Mouse (Mus musculus) cerebellum, postnatal 14 days (tissue): Measurements from ENCODE around the gene Orai1.
"Not testable (repeated sequence)": the region's sequence is repeated elsewhere in the genome, so short reads cannot be mapped to it uniquely, and the experiment has no call there.

Experiments used
- DNase-seq, 2 experiments: peaks; one replicate each; pipeline ENCODE4 v3.0.0; 2021; ENCODE audit warnings: mixed read lengths in 2 of 2

Orai1 gene

DNA sequence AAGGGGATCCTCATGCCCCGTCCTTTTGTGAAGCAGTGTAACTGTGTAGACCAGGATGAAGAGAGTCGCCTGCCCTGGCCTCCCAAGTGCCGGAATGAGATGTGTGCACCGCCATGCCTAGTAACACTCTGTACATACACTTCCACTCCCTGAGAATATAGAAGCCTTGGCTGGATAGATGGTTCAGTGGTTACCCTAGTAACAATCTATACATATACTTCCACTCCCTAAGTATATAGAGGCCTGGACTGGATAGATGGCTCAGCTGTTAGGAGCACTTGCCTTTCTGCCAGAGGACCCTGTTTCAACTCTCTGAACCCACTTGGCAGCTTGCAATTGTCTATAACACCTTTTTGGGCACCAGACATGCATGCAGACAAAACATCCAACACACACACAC is 20.2 kb downstream of the Orai1 start:
- DNase-seq, result no peak

DNA sequence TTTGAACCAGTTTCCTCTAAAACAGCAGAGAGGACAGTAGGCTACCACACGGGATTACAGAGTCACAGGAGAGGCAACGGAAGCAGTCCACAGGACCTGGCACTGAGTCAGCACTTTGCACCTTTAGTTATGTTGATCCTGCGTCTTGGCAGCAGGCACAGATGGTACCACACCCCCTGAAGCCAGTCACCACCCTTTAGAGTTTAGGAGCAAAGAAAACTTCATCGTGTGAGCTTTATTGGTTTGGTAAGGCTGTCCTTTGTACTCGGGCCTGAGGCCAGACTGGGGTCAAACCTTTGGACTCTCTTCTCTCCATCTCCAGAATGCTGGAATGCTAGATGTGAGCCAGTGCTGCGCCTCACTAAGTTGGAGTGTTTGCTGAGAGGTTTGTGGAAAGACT is 20.7 kb downstream of the Orai1 start:
- peak; percentile 60 to 67 for DNase-seq

DNA sequence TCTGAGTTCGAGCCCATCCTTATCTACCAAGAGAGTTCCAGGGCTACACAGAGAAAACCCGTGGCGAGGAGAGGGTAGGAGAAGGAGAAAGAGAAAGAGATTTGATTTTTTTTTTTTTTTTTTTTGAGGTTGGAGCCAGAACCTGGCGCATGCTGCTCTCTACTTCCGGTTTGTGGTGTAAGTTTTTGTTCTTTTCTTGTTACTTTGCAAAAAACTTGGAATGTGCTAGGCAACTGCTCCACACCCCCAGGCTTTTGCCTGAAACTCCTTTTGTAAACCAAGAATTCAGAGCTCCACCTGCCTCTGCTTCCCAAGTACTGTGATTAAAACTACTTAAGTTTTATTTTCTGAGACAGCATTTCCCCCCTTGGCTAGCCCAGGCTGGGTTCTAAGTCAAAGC is 23.2 kb downstream of the Orai1 start:
- DNase-seq, result no peak

DNA sequence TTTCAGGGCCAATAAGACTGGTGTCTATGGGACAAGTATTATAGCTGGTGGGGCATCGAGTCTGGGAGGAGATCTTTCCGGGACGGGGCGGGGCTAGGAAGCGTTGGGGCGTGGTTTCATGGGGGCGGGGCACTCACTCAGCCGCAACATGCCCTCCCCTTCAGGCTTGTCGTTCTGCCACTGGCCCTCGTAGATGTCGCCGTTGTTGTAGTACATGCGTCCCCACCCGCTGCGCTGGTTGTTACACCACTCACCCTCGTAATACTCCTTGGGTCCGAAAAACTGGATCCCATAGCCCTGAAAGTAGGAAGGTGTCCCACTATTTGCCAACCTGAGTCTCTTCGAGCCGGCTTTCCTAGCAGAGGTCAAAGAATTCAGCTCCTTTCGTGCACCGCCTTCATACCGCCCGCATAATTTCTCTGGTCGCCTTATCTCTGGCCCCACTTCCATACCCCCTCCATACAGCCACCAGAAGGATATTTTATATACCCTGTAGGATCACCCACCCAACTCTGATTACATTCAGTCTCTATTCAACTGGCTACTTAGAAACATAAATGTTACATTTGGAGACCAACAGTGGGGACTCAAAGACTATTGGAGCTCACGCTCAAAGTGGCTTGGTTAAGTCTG is 24.4 kb downstream of the Orai1 start:
- DNase-seq, result peak in 1 of 2 experiments; percentile 47

DNA sequence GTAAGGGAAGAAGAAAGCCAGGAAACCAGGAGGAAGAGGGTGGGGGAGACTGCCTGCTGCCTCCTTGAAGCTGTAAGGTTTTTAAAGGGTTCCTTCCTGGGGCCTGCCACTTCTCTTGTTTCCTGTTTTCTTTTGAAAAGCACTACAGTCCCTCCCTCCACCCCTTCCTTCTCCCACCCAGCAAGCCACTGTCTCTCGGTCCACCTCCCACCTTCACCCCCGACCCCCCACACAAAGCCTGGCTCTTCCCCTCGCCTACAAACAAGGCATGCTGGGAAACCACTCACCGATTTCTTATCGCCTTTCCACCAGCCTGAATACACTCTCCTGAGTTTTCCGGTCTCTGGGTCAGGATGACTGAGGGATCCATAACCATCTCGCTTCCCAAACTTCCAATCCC is 25.9 kb downstream of the Orai1 start:
- no peak for DNase-seq

DNA sequence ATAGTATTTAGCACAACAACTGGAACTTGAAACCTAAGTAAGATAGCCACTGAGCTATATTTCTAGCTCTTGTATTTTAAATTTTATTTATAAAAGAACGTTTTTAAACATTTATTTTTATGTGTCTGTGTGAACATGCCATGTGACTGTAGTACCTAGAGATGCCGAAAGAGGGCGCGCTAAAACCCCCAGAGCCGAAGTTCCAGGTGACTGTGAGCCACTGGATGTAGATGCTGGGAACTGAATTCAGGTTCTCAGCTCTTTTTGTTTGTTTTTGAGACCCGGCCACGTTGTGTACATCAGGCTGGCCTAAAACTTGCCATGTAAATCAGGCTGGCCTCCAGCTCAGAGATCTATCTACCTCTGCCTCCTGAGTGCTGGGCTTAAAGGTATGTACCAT is 29.0 kb downstream of the Orai1 start:
- DNase-seq, result peak in 1 of 2 experiments; percentile 59

DNA sequence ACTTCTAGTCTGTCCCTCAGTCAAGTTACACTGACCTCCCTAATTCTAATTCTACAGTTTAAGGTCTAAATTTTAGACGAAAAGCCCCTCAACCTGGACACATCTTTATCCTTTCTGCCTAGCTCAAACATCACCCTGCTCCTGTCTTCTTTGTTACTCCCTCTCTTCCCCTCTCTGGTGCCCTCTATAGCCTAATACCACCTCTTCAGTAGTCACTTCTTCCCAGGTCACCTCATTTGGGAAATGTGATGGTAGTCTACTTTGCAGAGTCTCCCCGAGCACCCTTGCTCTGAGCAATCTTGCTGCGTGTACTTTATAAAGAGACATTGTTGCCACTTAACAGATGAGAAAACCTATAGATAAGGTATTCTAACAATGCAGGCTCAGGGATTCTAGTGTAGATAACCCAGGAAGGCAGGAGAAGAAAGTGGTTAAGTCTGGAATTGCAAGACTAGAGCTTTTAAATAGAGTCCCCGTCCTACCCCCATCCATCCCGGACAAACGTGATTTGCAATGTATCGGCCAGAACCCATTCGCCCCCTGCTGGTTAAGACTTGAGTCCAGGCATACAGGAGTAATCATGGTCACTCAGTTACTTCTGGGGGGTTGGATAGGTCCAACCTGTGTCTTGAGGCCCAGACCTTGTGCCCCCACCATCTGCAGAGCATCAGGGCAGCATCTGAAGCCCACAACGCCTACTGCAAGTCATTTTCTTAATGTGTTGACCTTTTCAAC is 30.9 kb downstream of the Orai1 start:
- DNase-seq, result peak; percentile 55 to 71

DNA sequence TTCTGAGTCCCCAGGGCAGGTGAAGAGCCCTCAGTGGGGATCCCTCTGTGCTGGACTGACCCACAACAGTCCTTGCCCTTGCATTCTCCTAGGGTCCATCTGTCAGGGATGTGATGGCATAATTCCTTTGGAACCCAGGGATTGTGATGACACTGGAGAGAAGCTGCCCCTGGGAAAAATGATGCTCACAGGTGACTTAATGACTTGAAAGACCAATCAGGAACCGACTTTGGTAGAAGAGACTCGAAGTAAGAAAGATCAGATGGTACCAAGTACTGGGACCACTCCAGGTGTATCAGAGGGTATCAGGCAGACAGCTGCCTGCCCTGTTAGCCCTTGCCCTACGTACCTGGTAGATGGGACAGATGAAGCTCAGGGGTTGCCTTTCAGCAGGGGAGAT is 32.0 kb downstream of the Orai1 start, which contains the start of gene Morn3:
TSS of gene Morn3 (minus strand) at position 101 of the 400 bp plus-strand sequence.
- DNase-seq, result no peak

DNA sequence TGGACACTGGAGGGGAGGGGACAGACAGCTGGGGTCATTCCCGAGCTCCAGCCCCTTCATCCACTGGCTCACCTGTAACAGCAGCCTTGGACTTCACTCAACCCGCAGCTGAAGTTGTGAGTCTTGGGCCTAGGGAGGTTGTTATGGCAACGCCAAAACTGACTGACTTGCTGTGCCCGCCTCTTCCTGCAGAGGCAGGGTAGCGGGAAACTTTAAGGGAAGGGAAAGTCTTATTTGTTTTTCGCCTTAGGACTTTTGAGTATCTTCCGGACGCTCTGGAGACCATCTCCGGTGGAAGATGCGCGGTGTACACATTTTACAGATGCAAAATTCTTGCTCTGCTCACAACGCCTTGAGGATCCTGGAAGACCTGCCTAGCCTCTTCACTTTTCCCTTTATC is 34.4 kb downstream of the Orai1 start:
- DNase-seq, result no peak

DNA sequence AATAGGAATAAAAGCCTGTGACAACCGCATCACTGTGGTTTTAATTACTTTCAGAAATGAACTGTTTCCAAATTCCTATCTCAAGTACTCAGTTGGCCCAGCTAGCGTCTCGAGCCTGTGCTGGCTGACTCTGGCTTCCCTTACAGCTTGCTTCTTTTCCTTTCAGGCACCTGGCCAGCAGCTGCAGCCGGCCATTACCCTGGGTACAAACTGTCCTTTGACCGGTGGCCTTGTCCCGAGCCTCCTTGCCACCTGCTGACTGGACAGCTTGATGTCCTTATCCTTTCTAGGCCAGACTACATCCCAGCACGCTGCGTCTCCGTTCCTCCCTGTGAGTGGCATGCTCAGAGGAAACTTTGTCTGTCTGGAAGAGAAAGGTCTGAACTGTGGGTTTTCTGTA is 36.0 kb downstream of the Orai1 start:
- peak in 1 of 2 experiments; percentile 41 for DNase-seq

DNA sequence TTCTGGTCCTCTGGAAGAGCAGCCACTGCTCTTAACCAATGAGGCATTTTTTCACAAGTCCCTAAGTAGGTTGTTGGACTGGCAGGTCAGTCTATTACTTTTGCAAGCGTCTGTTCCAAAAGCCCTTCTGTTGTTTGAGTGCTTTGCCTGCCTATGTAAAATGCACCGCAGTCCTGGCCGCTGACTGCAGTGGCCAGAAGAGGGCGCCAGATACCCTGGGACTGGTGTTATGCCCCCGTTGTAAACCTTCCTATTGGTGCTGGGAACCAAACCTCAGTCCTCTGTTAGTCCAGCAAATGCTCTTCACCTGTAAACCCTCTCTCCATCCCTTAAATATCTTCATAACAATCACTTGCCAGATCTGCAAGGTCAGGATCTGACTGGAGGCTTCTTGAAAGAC is 36.9 kb downstream of the Orai1 start:
- DNase-seq, result no peak

DNA sequence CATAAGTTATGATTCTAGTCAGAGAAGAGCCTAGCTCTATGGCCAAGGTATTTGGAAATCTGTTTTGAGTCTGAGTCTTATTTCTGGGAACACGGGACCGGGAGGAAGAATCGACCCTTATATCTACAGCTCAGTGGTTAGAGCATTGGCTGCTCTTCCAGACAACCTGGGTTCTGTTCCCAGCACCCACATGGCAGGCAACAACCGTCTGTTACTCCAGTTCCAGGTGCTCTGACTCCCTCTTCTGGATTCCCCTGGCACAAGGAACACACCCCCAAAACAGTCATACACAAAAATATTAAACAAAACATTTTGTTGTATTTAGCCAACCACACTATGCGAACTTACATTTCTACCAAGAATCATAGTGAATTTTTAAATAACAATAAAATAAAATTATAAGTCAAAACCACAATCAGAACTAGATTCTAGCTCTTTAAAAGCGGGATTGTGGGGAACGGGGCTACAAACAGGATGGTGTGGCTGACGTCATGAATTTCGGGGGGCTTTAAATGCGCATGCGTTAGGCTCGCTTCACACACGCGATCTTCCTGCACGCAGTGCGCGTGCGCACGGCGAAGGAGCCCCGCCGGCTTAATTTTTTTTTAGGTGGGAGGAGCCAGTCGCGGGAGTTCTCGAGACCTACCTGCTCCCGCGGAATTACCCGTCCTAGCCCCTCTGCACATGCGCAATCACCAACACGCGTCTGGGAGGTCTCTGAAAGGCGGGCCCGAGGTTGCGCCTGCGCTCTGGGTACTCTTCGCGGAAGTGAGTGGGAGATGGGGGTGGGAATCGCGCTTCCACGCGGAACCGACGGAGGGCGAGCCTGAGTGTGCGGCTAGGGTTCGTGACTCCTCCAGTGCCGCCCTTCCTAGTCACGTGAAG is 42.7 kb downstream of the Orai1 start:
- DNase-seq, result peak; percentile 99

DNA sequence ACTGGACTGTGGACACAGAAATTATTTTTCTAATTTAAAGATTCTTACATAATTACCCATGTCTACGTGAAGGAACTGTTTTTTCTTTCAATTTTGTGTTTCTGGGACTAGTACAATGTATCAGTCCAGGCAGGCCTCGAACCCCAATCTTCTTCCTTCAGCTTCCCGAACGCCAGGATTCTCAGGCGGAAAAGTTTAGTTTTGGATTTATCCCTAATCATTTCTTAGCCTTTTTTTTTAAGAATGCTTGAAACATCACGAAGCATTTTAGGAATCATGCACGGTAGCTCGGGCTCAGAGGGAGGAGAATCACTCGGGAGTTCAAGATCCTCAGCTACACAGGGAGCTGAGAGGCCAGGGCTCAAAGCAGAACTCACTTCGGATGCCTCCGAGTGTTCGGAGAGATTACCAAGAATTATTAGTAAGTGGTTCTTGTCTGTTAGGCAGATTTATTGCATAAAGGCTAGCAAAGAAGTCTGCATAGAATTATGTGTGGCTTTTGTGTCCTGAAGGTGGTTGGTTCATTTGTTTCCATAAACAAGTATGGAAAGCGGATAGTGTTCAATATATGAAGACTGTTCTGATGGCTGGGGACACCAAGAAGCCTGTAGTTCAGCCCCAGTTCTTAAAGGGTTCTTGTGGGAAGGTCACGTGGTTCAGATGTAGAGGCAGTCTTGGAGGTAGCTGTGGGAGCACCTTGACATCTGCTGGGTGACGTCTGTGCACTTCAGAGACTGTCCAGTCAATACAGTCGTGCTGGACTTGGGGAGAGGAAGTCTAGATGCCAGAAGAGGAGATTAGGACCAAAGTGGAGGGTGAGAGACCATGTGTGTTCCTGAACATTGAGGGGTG is 43.6 kb downstream of the Orai1 start:
- DNase-seq, result no peak

DNA sequence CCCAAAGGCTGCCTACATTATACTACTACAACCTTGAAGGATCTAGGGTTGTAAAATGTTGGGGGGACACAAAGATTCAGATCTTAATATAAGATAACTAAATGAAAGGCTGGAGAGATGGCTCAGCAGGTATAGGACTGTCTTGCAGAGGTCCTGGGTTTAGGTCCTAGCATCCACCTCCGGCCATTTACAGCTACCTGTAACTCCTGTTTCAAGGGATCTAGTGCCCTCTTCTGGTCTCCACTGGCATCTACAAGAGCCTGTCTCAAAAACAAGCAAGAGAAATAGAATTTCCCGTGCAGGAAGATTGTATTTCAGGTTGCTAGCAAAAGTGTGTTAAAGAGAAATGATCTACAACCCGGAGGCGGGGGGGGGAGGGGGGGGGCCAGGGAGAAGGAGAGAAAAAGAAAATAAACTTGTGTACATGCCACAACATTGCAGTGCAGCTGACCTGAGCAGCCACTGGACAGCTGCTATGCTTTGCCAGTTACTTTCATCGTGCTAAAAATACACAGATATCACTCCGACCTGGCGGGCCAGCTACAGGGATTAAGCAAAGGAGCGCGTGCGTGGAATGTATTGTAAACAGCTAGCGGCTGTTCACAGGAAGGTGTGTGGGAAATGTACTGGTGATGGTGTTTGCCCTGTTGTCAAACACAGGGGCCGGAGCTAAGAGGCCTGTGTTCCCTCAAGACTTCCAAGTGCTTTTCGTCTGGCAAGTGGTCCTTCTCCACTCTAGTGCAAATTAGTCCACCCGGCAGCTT is 45.1 kb downstream of the Orai1 start:
- DNase-seq, result peak; percentile 54 to 64

DNA sequence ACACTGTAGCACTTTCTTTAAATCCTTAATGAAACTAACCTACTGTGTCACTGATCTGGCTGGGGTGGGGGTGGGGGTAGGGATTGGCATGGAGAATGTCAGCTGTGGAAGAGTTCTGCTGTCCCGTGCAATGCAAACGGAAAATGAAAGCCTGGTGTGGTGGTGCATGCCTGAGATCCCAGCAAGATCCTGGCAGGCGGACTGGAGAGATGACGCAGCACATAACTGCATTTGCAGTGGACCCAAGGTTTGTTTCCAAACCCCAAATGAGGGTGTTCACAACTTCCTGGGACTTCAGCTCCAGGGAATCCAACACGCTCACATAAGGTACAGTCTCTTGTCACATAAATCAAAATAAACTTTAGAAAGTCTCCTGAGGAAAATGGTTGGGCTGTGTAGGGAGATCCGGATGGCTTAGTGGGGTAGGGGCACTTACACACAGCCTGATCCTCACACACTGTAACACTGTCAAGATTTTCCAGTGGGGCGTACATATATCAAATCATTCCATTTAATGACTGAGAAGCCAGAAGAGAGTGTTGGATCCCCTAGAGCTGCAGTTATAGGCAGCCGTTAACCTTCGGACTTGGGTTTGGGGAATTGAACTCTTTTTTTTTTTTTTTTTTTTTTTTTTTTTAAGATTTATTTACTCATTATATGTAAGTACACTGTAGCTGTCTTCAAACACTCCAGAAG is 46.0 kb downstream of the Orai1 start:
- DNase-seq, result no peak

DNA sequence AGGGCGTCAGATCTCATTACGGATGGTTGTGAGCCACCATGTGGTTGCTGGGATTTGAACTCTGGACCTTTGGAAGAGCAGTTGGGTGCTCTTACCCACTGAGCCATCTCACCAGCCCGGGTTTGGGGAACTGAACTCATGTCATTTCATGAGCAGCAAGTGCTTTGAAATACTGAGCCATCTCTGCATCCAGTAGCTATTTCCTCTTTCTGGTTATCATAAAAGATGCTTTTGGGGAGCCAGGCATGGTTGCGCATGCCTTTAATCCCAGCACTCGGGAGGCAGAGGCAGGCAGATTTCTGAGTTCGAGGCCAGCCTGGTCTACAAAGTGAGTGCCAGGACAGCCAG is 46.5 kb downstream of the Orai1 start:
- not testable (repeated sequence) for DNase-seq

DNA sequence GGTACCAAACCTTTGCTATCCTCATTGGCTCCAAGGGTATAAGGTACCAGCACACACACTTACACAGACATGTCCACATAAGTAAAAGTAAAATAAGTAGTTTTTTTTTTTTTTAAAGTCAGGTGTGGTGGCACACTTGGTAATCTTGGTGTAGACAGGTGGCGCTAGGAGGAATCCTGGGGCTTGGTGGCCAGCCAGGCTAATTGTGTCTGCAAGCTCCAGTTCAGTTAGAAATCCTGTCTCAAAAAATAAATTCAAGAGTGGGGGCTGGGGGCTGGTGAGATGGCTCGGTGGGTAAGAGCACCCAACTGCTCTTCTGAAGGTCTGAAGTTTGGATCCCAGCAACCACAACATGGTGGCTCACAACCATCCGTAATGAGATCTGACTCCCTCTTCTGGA is 48.3 kb downstream of the Orai1 start:
- peak; percentile 46 to 61 for DNase-seq

DNA sequence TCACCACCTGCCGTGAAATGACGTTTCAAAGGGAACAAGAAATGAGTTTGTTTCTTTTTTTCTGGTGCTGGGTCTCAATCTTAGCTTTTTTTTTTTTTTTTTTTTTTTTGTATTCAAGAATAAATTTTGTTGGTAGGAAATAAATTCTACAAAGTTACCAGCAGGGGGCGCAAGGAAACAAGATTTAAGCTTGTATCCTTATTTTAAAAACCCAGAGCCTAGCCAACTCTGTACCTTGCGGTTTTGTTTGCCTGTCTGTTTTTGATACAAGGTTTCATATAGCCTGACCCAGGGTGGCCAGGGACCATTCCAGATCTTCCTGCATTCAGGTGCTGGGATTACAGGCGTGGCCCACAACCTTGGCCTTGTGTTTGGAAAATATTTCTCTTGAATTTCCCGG is 49.3 kb downstream of the Orai1 start:
- peak; percentile 88 for DNase-seq

DNA sequence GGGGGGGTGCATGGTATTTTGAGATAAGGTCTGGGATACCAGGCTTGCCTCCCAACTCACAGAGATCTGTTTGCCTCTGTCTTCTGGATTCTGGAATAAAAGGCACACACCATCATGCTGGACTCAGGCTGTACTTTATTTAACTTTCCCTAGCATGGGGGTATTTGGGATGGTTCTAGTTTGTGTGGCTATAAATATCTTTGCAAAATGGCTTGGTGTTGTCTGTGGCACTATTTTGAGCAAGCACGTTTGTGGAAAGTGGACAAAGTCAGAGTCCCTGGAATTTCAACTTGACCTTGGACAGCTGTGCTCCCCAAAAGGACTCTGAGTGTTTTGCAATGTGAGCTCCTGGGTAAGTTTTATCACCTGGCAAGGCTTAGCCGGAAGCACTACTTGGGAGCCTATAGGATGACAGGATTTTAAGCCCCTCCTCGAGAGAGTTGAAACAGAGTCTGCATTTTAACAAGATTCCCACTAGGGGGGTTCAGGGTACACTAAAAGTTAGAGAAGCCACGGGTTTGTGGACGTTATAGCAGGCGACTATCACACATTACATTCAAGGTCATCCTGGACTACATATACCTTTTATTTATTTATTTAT is 52.6 kb downstream of the Orai1 start:
- no peak for DNase-seq

DNA sequence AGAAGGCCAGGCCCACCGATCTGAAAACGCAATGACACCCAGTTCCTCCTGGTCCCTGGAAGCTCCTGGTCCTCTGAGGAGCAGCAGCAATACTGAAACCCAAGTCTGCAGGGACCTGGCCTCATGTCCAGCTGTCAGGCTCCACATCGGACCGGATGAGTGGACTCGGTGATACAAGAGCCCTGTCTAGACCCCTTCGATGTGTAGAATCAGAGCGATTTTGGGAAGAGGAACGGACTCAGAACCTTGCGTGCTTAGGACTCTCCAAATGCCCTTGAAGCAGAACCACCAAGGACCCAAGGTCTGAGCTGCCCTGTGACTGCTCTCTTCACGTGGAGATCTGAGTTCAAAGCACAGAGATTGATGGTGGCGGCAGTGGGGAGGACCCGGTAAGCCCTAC is 53.2 kb downstream of the Orai1 start, which contains the start of gene Tmem120b:
TSS of gene Tmem120b (plus strand) at position 301 of the 400 bp plus-strand sequence.
- DNase-seq, result no peak

DNA sequence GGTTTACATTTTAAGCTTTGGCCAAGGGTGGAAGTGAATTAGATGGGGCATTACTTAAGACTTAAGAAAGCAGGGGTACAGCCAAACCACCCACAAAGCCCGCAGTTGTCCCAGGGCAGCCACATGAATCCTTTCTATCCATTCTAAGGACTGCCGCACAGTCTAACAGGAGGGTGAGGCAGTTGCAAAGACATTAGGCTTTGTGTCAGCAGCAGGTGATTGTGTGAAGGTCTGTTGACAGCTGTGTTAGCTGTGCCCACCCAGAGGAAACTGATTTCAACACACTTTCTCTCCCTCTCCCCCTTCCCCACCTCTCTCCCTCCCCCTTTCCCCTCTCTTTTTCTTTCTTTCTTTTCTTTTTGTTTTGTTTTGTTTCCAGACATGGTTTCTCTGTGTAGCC is 53.8 kb downstream of the Orai1 start:
- DNase-seq, result no peak
